Mouse (Mus musculus) testis, adult 2 months (tissue): ENCODE data around the gene Osbpl9. TPM values are rescaled to one million over a fixed set of nuclear protein-coding genes. Genes with fewer than 3 reads are reported as not detected.
A peak's percentile ranks its signal among the peaks of the same experiment; 100 is the strongest.

ENCODE experiments used
- H3K27ac ChIP-seq: fragments of 200-500 bp; 2 replicates; pipeline ENCODE4 v1.5.1; 2012; ENCODE audit warnings: low read depth, low read length; ENCODE audit not compliant: control insufficient read depth, insufficient read depth
- H3K27me3 ChIP-seq: fragments of 200-500 bp; 2 replicates; pipeline ENCODE4 v1.6.1; 2012; ENCODE audit warnings: mild to moderate bottlenecking, low read length, moderate library complexity; ENCODE audit not compliant: control insufficient read depth, insufficient read depth
- H3K36me3 ChIP-seq: fragments of 200-500 bp; 2 replicates; pipeline ENCODE4 v1.6.1; 2012; ENCODE audit warnings: mild to moderate bottlenecking, low read length; ENCODE audit not compliant: control insufficient read depth, insufficient read depth
- H3K4me1 ChIP-seq: fragments of 200-500 bp; 2 replicates; pipeline ENCODE4 v1.6.1; 2012; ENCODE audit warnings: low read length; ENCODE audit not compliant: control insufficient read depth, insufficient read depth
- H3K4me3 ChIP-seq: fragments of 200-500 bp; 2 replicates; pipeline ENCODE4 v1.5.1; 2012; ENCODE audit warnings: low read depth, mild to moderate bottlenecking, low read length, moderate library complexity, mixed read lengths; ENCODE audit not compliant: control insufficient read depth
- CTCF ChIP-seq: fragments of 200-500 bp; IDR thresholded peaks from 2 replicates; pipeline ENCODE4 v1.5.1; 2012; ENCODE audit warnings: low read depth, mild to moderate bottlenecking, inconsistent platforms, low read length, moderate library complexity; ENCODE audit not compliant: control insufficient read depth, insufficient read depth, insufficient replicate concordance
- POLR2A ChIP-seq: fragments of 200-500 bp; IDR thresholded peaks from 2 replicates; pipeline ENCODE4 v1.6.1; 2012; ENCODE audit warnings: low read depth, mild to moderate bottlenecking, inconsistent platforms, low read length, moderate library complexity; ENCODE audit not compliant: control insufficient read depth
- polyA plus RNA-seq: library from polyadenylated mRNA; depleted of rRNA; stranded (reverse); fragments of >200 nt; gene quantifications from 2 replicates; pipeline ENCODE4 v1.2.3, GENCODE M21; 2012

Gene Osbpl9
- polyA plus RNA-seq, 1 experiment = 100 TPM

DNA sequence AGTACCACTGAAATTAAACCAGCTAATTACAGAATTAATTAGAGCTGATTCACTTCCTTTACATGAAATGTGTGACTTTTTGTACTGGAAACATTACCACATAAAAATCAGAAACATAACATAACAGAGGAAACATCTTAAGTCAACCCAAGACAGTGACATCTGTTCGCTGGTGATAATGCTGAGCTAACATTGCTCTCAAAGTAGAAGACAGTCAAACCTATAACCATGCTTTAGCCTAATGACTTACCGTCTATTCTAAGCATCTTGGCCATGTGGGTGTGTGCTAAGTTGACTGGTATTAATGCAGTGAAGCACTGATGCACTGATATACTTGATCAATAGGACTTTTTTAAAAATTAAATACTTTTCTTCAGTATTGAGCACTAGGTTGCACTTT, 52.7 kb downstream of the Osbpl9 start:
- no peak for TF ChIP-seq CTCF
- TF ChIP-seq POLR2A = no peak
- Histone ChIP-seq H3K27ac (no peak overlapping the region), H3K4me3 (no peak overlapping the region), H3K27me3 (no peaks in the 10 kb centered on the region), H3K36me3 (no peaks in the 10 kb centered on the region), H3K4me1 (no peaks in the 10 kb centered on the region)

DNA sequence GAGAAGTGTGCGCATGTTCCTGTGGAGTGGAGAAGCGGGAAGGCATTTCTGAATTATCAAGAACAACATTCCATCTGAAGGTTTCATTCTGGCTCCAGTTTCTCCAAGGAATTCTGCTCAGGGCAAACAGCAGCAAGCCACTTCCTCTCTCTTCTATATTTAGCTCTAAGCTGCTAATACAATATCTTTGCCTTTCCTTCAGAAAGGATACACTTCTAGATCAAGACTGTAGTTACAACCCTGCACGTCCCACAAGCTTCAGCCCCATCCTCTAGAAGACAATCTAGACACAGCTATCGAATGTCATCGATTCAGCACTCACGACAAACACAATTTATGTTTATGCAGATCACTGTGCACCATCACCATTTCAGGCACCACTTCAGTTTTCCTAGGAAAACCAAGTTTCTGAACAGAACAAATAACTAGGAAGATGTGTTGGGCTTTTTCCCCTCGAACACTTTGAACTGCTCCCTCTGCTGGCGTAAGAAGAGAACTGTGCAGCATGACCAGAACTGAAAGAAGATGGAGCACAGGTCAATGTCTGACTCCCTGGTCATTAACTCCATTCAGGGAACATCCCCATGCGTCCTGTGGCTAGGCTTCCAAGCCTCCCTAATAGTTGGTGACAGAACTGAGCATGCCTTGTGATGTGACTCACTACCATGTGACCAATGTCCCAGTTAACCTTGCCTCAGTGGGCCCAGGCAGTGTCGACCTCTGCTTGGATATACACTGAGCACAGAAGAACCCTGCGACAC, 54.6 kb downstream of the Osbpl9 start:
- no peaks in the 10 kb centered on the region for H3K36me3 ChIP-seq
- H3K27me3 ChIP-seq = no peaks in the 10 kb centered on the region
- TF ChIP-seq CTCF (peak; percentile 5; the same call in 1 of the 2 replicates), POLR2A (no peak)
- H3K4me1 ChIP-seq = no peaks in the 10 kb centered on the region
- H3K27ac ChIP-seq = no peak overlapping the region
- H3K4me3 ChIP-seq = no peak overlapping the region

DNA sequence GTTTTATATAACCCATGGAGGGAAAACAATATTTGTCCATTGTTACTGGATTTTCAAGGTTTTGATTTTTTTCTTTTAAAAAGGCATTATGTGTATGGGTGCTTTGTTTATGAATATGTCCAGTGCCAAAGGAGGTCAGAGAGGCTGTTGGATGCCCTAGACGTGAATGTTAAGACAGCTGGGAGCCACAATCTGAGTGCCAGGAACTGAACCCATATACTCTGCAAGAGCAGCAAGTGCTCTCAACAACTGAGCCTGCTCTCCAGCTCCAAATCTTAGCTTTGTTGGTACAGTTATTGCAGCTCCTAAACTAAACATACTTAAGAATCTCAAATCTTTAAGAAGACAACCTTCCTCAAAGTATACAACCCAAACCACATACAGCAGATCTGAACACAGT, 59.0 kb downstream of the Osbpl9 start:
- no peak overlapping the region for H3K27ac ChIP-seq
- no peaks in the 10 kb centered on the region for H3K27me3 ChIP-seq
- TF ChIP-seq CTCF (no peak), POLR2A (no peak)

DNA sequence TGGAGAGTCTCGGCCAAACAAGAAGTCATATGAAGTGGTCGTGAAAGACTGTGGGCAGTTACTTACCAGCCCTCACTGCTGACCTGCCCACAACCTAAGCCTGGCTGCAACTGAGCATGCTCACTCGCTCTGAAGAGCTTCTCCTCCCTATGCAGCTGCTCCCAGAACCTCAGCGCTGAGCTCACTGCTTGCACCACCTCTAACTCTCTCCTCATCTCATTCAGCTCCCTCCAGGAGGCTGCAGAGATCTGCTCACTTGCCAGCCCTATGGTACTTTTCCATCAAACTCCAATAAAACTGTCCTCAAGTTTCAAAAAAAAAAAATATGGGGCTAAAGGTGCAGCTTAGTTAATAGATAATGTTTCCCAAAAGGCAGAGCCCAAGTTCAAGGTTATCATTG, 63.5 kb downstream of the Osbpl9 start:
- no peak for TF ChIP-seq CTCF
- no peaks in the 10 kb centered on the region for H3K4me1 ChIP-seq
- H3K36me3 ChIP-seq = no peaks in the 10 kb centered on the region
- H3K27ac ChIP-seq = no peak overlapping the region
- no peak overlapping the region for H3K4me3 ChIP-seq
- H3K27me3 ChIP-seq = no peaks in the 10 kb centered on the region

More for the DNA sequence above, 59.0 kb downstream of the Osbpl9 start:
- no peaks in the 10 kb centered on the region for H3K36me3 ChIP-seq
- H3K4me3 ChIP-seq = no peak overlapping the region
- H3K4me1 ChIP-seq = no peaks in the 10 kb centered on the region

DNA sequence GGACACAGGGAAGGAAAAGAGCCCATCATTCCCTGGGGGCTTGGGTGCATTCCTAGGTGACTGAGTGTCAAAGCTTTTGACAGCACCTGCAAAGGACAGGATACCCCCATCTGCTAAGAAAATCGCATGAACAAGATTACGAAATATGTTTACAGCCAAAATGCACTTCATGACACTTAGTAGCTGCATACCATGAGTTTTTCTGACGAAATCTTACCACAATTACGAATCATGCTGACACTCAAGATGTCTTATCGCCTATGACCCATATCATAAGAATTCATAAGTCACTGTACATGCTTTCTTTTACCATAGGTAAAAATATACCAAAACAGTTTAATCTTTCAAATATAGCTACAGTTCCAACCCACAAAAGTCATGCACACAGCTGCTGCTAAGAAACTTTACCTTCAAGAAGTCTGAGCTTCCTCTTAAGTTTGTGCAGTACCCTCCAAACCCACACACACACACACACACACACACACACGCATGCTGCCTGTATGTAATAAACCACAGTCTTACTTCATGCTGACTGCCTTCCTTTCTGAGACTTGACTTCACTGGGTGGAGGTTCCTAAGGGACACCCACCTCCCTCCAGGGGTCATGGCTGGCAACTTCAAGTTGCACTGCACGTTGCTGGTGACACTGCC, 65.5 kb downstream of the Osbpl9 start:
- Histone ChIP-seq H3K4me3 (no peak overlapping the region), H3K4me1 (no peaks in the 10 kb centered on the region), H3K36me3 (no peaks in the 10 kb centered on the region), H3K27me3 (no peaks in the 10 kb centered on the region), H3K27ac (no peak overlapping the region)
- TF ChIP-seq CTCF = no peak
- TF ChIP-seq POLR2A = no peak

DNA sequence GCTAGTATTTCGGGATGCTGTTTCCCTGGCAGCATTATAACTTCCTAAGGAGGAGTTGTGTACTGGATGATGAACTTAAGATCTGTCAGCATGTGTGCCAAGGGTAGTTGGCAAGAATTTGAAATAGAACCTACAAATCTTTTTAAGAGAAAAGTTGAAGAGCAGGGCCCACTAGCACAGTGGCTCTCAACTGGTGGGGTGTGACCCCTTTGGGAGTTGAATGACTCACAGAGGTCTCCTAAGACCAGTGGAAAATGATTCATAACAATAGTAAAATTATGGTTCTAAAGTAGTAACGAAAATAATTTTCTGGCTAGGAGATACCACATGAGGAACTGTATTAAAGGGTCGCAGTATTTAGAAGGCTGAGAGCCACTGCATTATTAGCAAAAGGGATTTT, 67.1 kb downstream of the Osbpl9 start:
- no peak overlapping the region for H3K27ac ChIP-seq
- H3K4me1 ChIP-seq = no peaks in the 10 kb centered on the region
- no peaks in the 10 kb centered on the region for H3K27me3 ChIP-seq
- H3K4me3 ChIP-seq = no peak overlapping the region
- TF ChIP-seq POLR2A (no peak), CTCF (no peak)
- no peaks in the 10 kb centered on the region for H3K36me3 ChIP-seq

DNA sequence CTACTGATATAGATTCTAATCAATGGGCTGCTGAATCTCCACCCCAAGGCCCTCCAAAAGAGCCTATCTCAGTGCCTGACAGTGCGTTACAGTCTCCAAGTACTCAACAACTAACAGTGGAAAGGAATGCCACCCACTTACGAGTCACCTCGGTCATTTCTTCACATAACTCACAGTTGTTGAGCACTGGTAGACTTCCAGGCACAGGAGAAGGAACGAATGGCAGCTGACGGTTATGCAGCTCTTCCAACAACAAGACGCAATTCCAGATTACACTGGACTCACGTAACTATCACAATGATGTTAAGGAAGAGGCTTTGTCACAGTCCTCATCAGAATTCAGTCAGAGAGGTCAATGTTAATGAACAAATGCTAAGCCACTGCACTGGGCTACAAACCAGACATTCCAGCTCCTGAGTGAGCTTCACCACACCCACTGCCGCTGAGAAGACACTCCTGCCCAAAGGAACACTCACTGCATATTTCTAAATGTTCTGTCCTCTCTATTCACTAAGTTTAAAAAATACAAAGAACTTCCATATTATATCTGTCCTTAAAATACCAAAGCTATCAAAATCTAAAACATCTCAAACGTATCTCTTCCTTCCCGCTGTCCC, 70.7 kb downstream of the Osbpl9 start:
- Histone ChIP-seq H3K27me3 (no peaks in the 10 kb centered on the region), H3K4me3 (no peak overlapping the region), H3K4me1 (no peaks in the 10 kb centered on the region; the same call in 1 of the 2 replicates), H3K27ac (no peak overlapping the region), H3K36me3 (no peaks in the 10 kb centered on the region)
- TF ChIP-seq POLR2A = no peak
- TF ChIP-seq CTCF = no peak
